Mouse (Mus musculus) retina, postnatal 1 day (tissue): ENCODE data around the gene Perp.
A peak's percentile ranks its signal among the peaks of the same experiment; 100 is the strongest.

ENCODE experiments used
- DNase-seq: peaks from one replicate; pipeline ENCODE4 v3.0.0-alpha.2; 2012

The Perp gene

GRCm38 (mm10) chr10:18844441-18845286 lies at the start of gene Perp:
Gene Perp (plus strand): TSS chr10:18845020.
- peak; percentile 61 for DNase-seq

- no peak for DNase-seq
These were observed 33.1 kb upstream of the Perp start for GRCm38 (mm10) chr10:18811751-18812150.

GRCm38 (mm10) chr10:18816560-18816959 lies 28.3 kb upstream of the Perp start:
- DNase-seq, result no peak

- DNase-seq, result no peak
These were observed 19.7 kb upstream of the Perp start for GRCm38 (mm10) chr10:18825143-18825542.

GRCm38 (mm10) chr10:18826107-18826506 lies 18.7 kb upstream of the Perp start:
- DNase-seq, result no peak

GRCm38 (mm10) chr10:18827936-18828335 lies 16.9 kb upstream of the Perp start:
- no peak for DNase-seq

- no peak for DNase-seq
These were observed 14.5 kb upstream of the Perp start for GRCm38 (mm10) chr10:18830359-18830758.

- no peak for DNase-seq
These were observed 13.0 kb upstream of the Perp start for GRCm38 (mm10) chr10:18831823-18832222.

- no peak for DNase-seq
These were observed 10.4 kb upstream of the Perp start for GRCm38 (mm10) chr10:18834389-18834788.

- DNase-seq, result peak; percentile 55
These were observed 8.9 kb upstream of the Perp start for GRCm38 (mm10) chr10:18835684-18836479.

GRCm38 (mm10) chr10:18839530-18839929 lies 5.3 kb upstream of the Perp start:
- DNase-seq, result no peak

GRCm38 (mm10) chr10:18840736-18841135 lies 4.1 kb upstream of the Perp start:
- no peak for DNase-seq

GRCm38 (mm10) chr10:18845287-18845662 lies 455 bp downstream of the Perp start:
- no peak for DNase-seq

GRCm38 (mm10) chr10:18845711-18846110 lies 891 bp downstream of the Perp start:
- DNase-seq, result no peak

- no peak for DNase-seq
These were observed 1.8 kb downstream of the Perp start for GRCm38 (mm10) chr10:18846474-18847264.

GRCm38 (mm10) chr10:18850177-18850576 lies 5.4 kb downstream of the Perp start:
- no peak for DNase-seq

GRCm38 (mm10) chr10:18853417-18853816 lies 8.6 kb downstream of the Perp start:
- no peak for DNase-seq

- DNase-seq, result no peak
These were observed 12.4 kb downstream of the Perp start for GRCm38 (mm10) chr10:18857244-18857643.

GRCm38 (mm10) chr10:18859632-18860031 lies 14.8 kb downstream of the Perp start:
- peak; percentile 6 for DNase-seq

- peak; percentile 27 for DNase-seq
These were observed 15.5 kb downstream of the Perp start for GRCm38 (mm10) chr10:18860119-18860824.

GRCm38 (mm10) chr10:18860831-18861230 lies 16.0 kb downstream of the Perp start:
- no peak for DNase-seq

GRCm38 (mm10) chr10:18861418-18861817 lies 16.6 kb downstream of the Perp start:
- no peak for DNase-seq

- DNase-seq, result no peak
These were observed 18.5 kb downstream of the Perp start for GRCm38 (mm10) chr10:18863332-18863731.
